Mouse (Mus musculus) liver, adult 2 months (tissue): Measurements from ENCODE around the gene Cdh23.

ENCODE experiments used
- CTCF ChIP-seq: fragments of 200-500 bp; IDR thresholded peaks from 2 replicates; pipeline ENCODE4 v1.5.1; 2011; ENCODE audit warnings: low read depth, low read length, control low read depth
- POLR2A ChIP-seq: fragments of 200-500 bp; IDR thresholded peaks from 2 replicates; pipeline ENCODE4 v1.6.1; 2011; ENCODE audit warnings: low read length, control low read depth; ENCODE audit not compliant: insufficient read depth; ENCODE audit errors: extremely low read depth

DNA sequence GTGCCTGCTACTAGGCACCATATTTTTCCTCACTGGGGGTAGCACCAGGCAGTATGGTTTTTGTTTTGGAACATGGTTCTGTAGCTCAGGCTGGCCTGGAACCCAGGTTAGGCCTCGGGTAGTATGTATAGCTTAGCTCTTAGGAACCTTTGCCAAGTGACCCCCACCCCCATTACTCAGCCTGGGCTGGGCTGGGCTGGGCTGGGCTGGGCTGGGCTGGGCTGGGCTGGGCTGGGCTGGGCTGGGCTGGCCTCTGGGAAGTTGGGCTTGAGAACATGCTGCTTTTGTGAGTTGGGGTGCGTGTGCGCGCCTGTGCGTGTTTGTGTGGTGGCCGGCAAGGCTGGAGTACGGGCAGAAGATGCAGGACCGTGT, 405.6 kb downstream of the Cdh23 start:
- TF ChIP-seq POLR2A = no peak
- no peak for TF ChIP-seq CTCF
